Mouse (Mus musculus) embryonic facial prominence, embryonic 10.5 days (tissue): Measurements from ENCODE around the gene Pcca. TPM values are rescaled to one million over a fixed set of nuclear protein-coding genes. Genes with fewer than 3 reads are reported as not detected.

Source experiments
- DNase-seq: peaks from one replicate; pipeline ENCODE4 v3.0.0-alpha.2; 2017; ENCODE audit warnings: low spot score
- H3K27ac ChIP-seq: fragments of 300-500 bp; sonication (generic); replicated peaks from 2 replicates; pipeline ENCODE4 v1.5.1; 2016; ENCODE audit warnings: mild to moderate bottlenecking
- H3K27me3 ChIP-seq: fragments of 300-500 bp; sonication (generic); replicated peaks from 2 replicates; pipeline ENCODE4 v1.6.1; 2016; ENCODE audit warnings: low read depth, mild to moderate bottlenecking; ENCODE audit not compliant: poor library complexity, severe bottlenecking
- H3K36me3 ChIP-seq: fragments of 300-500 bp; sonication (generic); replicated peaks from 2 replicates; pipeline ENCODE4 v1.6.1; 2016; ENCODE audit warnings: mild to moderate bottlenecking, moderate library complexity
- H3K4me1 ChIP-seq: fragments of 300-500 bp; sonication (generic); 2 replicates; pipeline ENCODE4 v1.6.1; 2016
- H3K4me3 ChIP-seq: fragments of 300-500 bp; sonication (generic); 2 replicates; pipeline ENCODE4 v1.5.1; 2016; ENCODE audit warnings: mild to moderate bottlenecking, moderate library complexity
- H3K9me3 ChIP-seq: fragments of 300-500 bp; sonication (generic); 2 replicates; pipeline ENCODE4 v1.6.1; 2016; ENCODE audit warnings: mild to moderate bottlenecking
- WGBS: fragments of 180-500 bp; shearing (Covaris S2); methylation state at CpG from one replicate; pipeline ENCODE4 v1.1.7; 2016; 5-methylcytosine and 5-hydroxymethylcytosine counted together
- polyA plus RNA-seq: library from polyadenylated mRNA; unstranded; fragments of >200 nt; fragmentation: Nextera tagmentation; extraction: Ambion mirVana; gene quantifications from 2 replicates; pipeline ENCODE4 v1.2.1, GENCODE M21; 2016

Pcca gene
- polyA plus RNA-seq, 1 experiment from 2014 or later, result 29.1 TPM

DNA sequence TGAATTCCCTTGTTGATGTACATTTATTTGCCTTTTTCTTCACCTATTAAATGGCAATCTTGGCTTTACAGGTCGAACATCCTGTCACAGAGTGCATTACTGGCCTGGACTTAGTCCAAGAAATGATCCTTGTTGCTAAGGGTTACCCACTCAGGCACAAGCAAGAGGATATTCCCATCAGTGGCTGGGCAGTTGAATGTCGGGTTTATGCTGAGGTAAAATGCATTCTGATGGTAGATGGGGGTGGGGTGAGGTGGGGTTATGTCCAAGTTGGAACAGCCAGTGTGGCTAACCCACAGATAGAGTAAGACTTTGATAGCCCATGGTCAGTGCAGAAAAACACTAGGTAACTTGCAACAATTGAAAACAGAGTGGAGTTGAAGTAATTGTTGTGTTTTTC is 150.7 kb downstream of the Pcca start:
- Histone ChIP-seq H3K27ac (no peak overlapping the region), H3K9me3 (no peaks in the 10 kb centered on the region), H3K36me3 (no peaks in the 10 kb centered on the region), H3K27me3 (no peaks in the 10 kb centered on the region), H3K4me1 (peaks cover 9% of the 10 kb centered on the region), H3K4me3 (no peak overlapping the region)
- DNase-seq, result no peak
- 66% methylated on average over 2 of the region's 2 CpGs for WGBS

DNA sequence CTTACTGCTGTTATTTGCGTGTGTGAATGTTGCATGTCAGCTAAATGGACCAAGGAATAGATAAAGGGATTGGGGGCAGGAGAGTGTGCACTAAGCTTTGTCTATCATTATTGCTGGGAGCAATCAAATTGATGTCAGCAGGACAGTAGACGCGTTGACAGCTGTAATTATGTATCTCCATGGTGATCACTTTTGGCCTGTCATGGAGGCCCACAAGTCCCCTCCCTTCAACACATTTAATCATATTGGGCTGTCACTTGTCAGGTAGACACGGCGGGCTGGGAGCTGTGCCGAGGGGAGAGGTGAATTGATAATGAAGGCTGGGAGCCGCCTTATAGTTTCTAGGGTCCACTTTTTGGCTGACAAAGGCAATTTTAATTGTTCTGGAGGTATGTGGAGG is 153.3 kb downstream of the Pcca start:
- WGBS, result 74% methylated on average over 7 of the region's 7 CpGs
- Histone ChIP-seq H3K36me3 (no peaks in the 10 kb centered on the region), H3K27ac (no peak overlapping the region), H3K4me3 (no peak overlapping the region), H3K27me3 (no peaks in the 10 kb centered on the region), H3K9me3 (no peaks in the 10 kb centered on the region), H3K4me1 (peaks cover 9% of the 10 kb centered on the region)
- DNase-seq, result no peak

DNA sequence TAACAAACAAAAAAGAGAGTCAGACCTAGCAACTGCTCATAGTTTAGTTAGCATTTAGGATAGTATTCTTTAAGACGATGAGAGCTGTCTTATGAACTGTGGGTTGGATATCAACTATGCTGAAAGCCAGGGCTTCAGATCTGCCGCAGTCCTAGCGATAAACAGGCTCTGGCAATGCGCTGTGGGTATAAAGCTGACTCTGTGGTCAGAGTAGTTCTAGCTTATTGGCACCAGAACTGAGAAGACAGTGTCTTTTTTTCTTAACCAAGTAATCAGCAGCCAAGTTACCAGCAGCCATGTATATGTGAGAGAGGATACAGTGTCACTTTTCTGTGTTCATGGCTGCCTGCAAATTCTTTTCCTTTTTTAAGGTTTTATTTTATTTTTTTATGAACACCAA is 154.3 kb downstream of the Pcca start:
- DNase-seq, result no peak
- WGBS, result 90% methylated on average over 4 of the region's 4 CpGs
- Histone ChIP-seq H3K4me3 (no peak overlapping the region), H3K9me3 (no peaks in the 10 kb centered on the region), H3K27me3 (no peaks in the 10 kb centered on the region), H3K4me1 (peaks cover 9% of the 10 kb centered on the region), H3K36me3 (no peaks in the 10 kb centered on the region), H3K27ac (no peak overlapping the region)

DNA sequence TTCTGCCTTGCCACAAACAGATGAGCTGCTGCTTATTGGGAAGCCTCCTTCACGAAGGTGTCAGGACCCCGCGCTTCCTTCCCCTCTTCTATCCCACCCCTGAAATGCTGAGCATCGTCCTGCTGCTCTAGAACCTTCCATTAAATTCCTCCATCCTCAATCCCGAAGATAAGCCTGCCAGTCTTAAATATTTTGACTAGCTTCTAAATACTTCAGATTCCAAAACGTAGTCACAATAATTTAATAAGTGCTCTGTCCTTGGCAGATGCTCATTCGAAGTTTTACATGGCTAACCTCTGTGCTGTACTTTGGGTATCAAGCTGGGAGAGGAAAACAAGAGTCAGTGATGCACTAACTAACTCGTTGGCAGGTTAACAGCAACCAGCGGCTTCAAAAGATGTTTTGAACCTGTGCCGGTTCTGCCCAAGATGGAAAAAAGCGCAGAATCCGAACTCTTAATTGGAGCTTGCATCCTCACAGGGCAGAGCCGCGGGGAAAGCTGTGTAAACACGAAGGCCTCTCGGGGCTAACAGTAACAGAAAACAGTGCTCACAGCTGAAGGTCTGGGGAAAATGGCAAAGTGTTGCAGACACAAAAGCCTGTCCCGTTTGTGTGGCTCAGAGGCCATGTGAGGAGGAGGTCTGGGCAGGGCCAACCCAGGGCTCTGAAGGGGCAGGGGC is 155.2 kb downstream of the Pcca start:
- Histone ChIP-seq H3K9me3 (no peaks in the 10 kb centered on the region), H3K4me1 (peaks cover 11% of the 10 kb centered on the region), H3K27me3 (no peaks in the 10 kb centered on the region), H3K27ac (peak overlapping the region; percentile 59; the same call in 1 of the 2 replicates), H3K4me3 (no peak overlapping the region), H3K36me3 (no peaks in the 10 kb centered on the region)
- peak; percentile 30 for DNase-seq
- 53% methylated on average over 17 of the region's 17 CpGs for WGBS

DNA sequence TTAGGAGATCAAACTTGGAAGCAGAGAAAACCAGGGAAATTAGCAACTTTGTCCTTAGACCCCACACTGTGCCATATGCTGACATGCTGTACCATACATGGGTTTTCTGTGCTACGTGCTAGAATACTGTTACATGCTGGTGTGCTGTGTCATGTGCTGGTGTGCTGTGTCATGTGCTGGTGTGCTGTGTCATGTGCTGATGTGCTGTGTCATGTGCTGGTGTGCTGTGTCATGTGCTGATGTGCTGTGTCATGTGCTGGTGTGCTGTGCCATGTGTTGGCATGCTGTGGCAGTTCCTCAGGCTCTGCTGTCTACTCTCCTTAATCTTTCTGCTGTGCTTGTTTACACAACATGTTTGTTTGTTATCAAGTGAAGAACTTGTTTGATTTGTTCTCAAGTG is 157.4 kb downstream of the Pcca start:
- Histone ChIP-seq H3K4me3 (no peak overlapping the region), H3K27ac (no peak overlapping the region), H3K27me3 (no peaks in the 10 kb centered on the region), H3K36me3 (no peaks in the 10 kb centered on the region), H3K4me1 (peaks cover 18% of the 10 kb centered on the region), H3K9me3 (no peaks in the 10 kb centered on the region)
- WGBS, result 91% methylated on average over 1 of the region's 1 CpGs
- no peak for DNase-seq

DNA sequence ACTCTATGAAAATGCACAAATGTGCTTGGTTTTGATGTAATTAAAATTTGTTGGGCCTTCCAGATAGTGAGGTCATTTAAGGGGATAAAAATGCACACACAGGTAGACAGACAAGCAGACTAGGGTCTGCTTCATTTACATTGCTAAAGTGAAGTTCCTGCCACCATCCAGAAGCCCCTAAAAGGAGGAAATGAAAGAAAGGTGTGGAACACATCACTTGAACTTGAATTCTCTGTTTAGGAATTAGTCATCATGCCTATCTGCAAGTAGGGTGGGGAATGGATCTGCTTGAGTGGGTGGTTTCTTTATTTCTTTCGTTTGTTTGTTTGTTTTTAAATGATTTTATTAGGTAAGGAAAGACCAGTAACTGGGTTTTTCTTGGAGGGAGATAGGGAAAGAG is 166.2 kb downstream of the Pcca start:
- no peak overlapping the region for H3K27ac ChIP-seq
- 80% methylated on average over 1 of the region's 1 CpGs for WGBS
- no peaks in the 10 kb centered on the region for H3K27me3 ChIP-seq
- no peak overlapping the region for H3K4me3 ChIP-seq
- 0 out of 2 replicates have a peak, but pooled peaks cover under 1% of the 10 kb centered on the region for H3K4me1 ChIP-seq
- no peaks in the 10 kb centered on the region for H3K9me3 ChIP-seq
- peaks cover 6% of the 10 kb centered on the region for H3K36me3 ChIP-seq
- DNase-seq, result no peak

DNA sequence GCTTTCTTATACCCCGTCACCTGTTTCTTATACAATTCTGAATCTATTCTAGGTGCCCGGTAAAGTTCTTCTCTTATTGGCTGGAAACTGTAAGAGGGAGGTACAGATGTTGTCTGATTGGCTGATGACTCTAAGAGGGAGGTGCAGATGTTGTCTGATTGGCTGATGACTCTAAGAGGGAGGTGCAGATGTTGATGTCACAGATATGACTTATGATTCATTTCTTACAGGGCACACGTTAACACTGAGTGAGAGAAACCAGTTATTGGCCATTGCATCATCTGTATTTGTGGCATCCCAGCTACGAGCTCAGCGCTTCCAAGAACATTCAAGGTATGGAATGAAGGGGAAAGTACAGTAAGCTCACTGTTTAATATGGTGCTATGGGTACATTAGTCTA is 179.7 kb downstream of the Pcca start:
- H3K27ac ChIP-seq, result no peak overlapping the region
- WGBS, result 92% methylated on average over 5 of the region's 5 CpGs
- H3K36me3 ChIP-seq, result no peaks in the 10 kb centered on the region
- H3K4me1 ChIP-seq, result no peaks in the 10 kb centered on the region
- H3K27me3 ChIP-seq, result no peaks in the 10 kb centered on the region
- no peak overlapping the region for H3K4me3 ChIP-seq
- DNase-seq, result no peak
- H3K9me3 ChIP-seq, result no peaks in the 10 kb centered on the region

DNA sequence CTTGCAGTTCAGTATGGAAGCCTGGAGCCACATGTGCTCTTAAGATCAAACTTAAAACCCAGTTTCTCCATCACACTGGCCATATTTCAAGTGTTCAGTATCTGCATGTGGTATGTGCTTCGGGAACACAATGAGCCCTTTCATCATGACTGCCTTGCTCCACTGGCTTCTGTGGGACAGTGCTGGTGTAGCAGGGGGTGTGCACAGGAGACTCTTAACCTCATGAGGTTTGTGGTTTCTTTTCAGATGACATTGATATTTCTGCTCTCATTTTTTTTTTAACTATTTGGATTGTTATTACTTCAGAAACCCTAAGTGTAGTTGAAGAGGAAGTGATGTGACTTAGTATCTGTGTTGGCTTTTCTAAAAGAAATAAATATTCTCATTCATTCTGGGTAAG is 180.8 kb downstream of the Pcca start:
- 62% methylated on average over 1 of the region's 1 CpGs for WGBS
- Histone ChIP-seq H3K36me3 (no peaks in the 10 kb centered on the region), H3K27me3 (no peaks in the 10 kb centered on the region), H3K27ac (no peak overlapping the region), H3K9me3 (no peaks in the 10 kb centered on the region), H3K4me3 (no peak overlapping the region), H3K4me1 (peaks cover 5% of the 10 kb centered on the region)
- DNase-seq, result no peak

DNA sequence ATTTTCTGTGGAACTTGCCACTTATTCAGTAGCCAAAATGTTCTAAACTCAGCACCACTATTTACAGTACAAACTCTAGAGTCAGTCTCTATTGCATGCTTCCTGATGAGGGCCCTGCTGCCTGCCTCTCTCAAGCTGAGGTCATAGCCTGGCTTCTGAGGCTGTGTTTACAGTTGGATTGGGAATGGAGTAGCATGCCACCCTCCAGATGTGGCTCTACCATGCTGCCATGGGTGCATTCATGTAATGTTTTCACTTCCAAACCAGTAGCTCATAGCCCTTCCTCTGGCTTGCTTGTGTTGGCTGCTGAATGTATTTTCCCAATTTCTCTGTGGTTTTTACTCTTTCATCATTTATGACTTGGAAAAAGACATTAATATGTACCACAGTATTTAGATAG is 181.9 kb downstream of the Pcca start:
- no peak overlapping the region for H3K4me3 ChIP-seq
- no peaks in the 10 kb centered on the region for H3K36me3 ChIP-seq
- H3K9me3 ChIP-seq, result no peaks in the 10 kb centered on the region
- DNase-seq, result no peak
- peaks cover 12% of the 10 kb centered on the region for H3K4me1 ChIP-seq
- no peaks in the 10 kb centered on the region for H3K27me3 ChIP-seq
- no peak overlapping the region for H3K27ac ChIP-seq

DNA sequence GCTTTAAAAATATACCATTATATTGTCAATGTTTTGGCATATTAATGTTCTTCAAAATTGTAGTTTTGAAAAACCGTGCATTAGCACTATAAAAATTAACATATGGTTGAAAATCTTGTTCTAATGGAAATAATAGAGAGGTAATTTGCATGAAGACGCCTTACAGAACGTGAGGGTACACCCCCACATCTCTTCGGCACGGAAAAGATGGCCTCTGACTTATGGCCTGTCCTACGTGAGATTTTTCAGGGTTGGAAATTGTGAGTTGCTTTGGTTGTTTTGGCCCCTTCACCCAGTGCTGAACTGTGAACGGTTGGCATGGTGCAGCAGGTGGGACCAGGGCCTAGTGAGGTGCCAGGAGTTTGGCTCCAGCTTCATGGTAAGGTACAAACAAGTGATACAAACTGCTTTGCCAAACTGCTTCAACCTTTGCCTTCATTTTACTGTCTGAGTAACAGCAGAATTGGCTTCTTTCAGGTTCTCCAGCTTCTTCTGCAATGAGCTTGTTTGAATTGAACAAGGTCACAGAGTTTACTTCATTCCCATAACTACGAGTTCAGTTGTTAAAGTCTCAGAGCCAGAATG is 185.5 kb downstream of the Pcca start:
- no peak for DNase-seq
- H3K9me3 ChIP-seq, result no peaks in the 10 kb centered on the region
- no peak overlapping the region for H3K4me3 ChIP-seq
- peaks cover 12% of the 10 kb centered on the region for H3K4me1 ChIP-seq
- whole genome bisulfite sequencing, result 89% methylated on average over 8 of the region's 8 CpGs
- no peaks in the 10 kb centered on the region for H3K27me3 ChIP-seq
- no peaks in the 10 kb centered on the region for H3K36me3 ChIP-seq
- no peak overlapping the region for H3K27ac ChIP-seq

DNA sequence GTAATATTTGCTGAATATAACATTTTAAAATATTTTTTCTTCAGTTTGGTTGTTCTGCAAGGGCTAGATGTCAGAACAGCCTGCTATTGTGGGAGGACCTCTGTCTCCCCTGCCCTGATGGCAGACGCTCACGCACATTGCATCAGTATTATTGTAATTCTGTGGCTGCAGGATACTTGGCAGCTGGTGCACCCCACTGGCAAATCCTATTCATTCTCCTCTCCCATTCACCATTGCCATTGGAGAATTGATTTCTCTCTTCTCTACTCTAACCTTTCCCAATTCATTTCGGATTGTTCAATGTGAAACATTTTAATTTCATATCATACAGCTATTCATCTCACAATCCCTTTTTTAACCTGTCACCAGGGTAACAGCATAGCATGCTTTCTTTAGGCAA is 186.9 kb downstream of the Pcca start:
- WGBS, result 52% methylated on average over 3 of the region's 3 CpGs
- no peak for DNase-seq
- Histone ChIP-seq H3K27ac (no peak overlapping the region), H3K36me3 (no peaks in the 10 kb centered on the region), H3K4me3 (no peak overlapping the region), H3K4me1 (peaks cover 12% of the 10 kb centered on the region), H3K9me3 (no peaks in the 10 kb centered on the region), H3K27me3 (no peaks in the 10 kb centered on the region)

DNA sequence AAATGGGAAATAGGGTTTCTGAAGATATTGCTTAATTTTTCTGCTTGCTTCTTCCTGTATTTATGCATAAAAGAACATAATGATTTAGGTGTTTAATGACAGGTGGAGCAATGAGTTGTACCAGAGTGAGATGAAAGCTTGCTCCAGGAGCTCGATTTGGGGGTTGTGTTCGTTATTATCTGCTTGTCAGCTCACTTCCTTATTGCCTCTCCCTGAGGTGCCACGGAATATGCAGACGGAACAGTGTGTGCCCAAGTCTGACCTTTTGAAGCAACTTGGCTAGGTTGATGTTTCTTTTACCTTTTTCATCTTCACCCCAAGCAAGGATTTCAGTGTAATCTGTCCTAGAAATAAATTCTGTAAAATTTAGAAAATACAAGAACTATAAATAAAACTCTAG is 187.6 kb downstream of the Pcca start:
- H3K27me3 ChIP-seq, result no peaks in the 10 kb centered on the region
- H3K9me3 ChIP-seq, result no peaks in the 10 kb centered on the region
- no peak for DNase-seq
- peaks cover 12% of the 10 kb centered on the region for H3K4me1 ChIP-seq
- H3K36me3 ChIP-seq, result no peaks in the 10 kb centered on the region
- WGBS, result 56% methylated on average over 4 of the region's 4 CpGs
- no peak overlapping the region for H3K27ac ChIP-seq
- H3K4me3 ChIP-seq, result no peak overlapping the region

DNA sequence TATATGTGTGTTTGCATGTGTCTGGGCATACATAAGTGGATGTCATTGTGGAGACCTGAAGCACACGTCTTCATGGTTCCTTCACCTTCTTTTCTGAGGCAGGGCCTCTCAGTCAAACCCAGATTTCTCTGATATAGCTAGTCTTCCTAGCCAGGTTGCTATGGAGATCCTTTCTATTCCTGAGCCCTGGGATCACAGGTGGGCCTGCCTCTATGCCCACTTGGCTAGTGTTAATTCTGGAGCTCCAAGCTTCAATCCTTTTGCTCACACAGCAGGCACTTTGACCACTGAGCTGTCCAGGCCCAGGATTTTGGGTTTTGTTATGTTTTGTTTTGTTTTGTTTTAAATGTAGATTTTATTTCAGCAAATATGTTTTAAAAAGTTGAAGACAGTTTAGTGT is 192.3 kb downstream of the Pcca start:
- H3K4me1 ChIP-seq, result no peaks in the 10 kb centered on the region; the same call in 1 of the 2 replicates
- WGBS, result 88% methylated on average over 1 of the region's 1 CpGs
- H3K27me3 ChIP-seq, result no peaks in the 10 kb centered on the region
- H3K36me3 ChIP-seq, result no peaks in the 10 kb centered on the region
- no peak for DNase-seq
- H3K27ac ChIP-seq, result no peak overlapping the region
- H3K9me3 ChIP-seq, result no peaks in the 10 kb centered on the region
- H3K4me3 ChIP-seq, result no peak overlapping the region
